8 mouse cellular contexts compared by ENCODE assay signal in the genomic region with DNA sequence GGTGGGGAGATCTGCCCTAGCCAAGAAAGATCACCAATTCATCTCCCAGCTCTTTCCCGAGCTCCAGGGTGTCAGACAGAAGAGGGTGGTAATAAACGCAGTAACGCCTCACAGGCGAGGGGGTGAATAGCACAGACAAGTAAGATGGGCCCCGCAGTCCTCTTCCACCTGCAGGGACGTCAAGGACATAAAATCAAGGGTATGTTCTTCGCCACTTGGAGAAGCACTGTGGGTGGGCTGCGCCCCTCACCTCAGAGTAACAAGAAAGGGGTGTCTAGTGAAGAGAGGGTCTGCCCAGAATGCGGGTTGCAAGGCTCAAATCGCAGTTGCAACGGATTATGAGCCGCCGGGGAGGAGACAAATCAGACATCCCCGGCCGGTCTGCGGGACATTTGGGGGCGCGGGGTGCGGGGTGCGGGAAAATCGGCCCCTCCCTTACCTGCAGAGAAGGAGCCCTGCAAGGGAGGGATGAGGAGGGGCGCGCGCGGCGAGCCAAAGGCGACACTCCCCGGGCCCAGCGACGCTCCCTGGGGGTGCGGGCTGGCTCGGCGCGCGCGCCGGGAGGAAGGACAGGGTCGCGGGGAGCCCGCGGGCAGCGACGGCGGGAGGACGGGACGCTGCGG. TPM values are rescaled to one million over a fixed set of nuclear protein-coding genes. Genes with fewer than 3 reads are reported as not detected.
DNase-seq lines count a peak whose midpoint lies in the region; ATAC-seq and TF ChIP-seq lines count a peak whose summit lies in the region.

No protein-coding gene starts in this region.

- H3K4me1 ChIP-seq in E14TG2a.4 (replicated peaks; ENCODE audit: low read depth, low read length), result peaks cover 59% of the 10 kb centered on the region
- H3K4me1 ChIP-seq in embryonic facial prominence, embryonic 10.5 days, result peaks cover 62% of the 10 kb centered on the region
- peaks cover 40% of the 10 kb centered on the region for H3K4me1 ChIP-seq in hindbrain, postnatal 0 days (ENCODE audit: insufficient read depth, low read length)
- peaks cover 60% of the 10 kb centered on the region for H3K4me1 ChIP-seq in megakaryocyte, embryonic 14.5 days

- H3K9me3 ChIP-seq in E14TG2a.4 (ENCODE audit: low read length), result no peaks in the 10 kb centered on the region
- H3K9me3 ChIP-seq in embryonic facial prominence, embryonic 10.5 days, result no peaks in the 10 kb centered on the region
- no peaks in the 10 kb centered on the region for H3K9me3 ChIP-seq in hindbrain, postnatal 0 days (ENCODE audit: low read length)
- H3K9me3 ChIP-seq in megakaryocyte, embryonic 14.5 days, result no peaks in the 10 kb centered on the region

- H3K27me3 ChIP-seq in E14TG2a.4 (ENCODE audit: insufficient read depth, low read length), result peaks cover 28% of the 10 kb centered on the region
- peaks cover 47% of the 10 kb centered on the region for H3K27me3 ChIP-seq in embryonic facial prominence, embryonic 10.5 days (replicated peaks; ENCODE audit: low read depth, poor library complexity, severe bottlenecking)
- no peaks in the 10 kb centered on the region for H3K27me3 ChIP-seq in hindbrain, postnatal 0 days (ENCODE audit: insufficient read depth, low read length)
- no peaks in the 10 kb centered on the region for H3K27me3 ChIP-seq in megakaryocyte, embryonic 14.5 days (replicated peaks)

- peak; percentile 46 for ATAC-seq in hindbrain, postnatal 0 days

- H3K9ac ChIP-seq in hindbrain, postnatal 0 days (replicated peaks; ENCODE audit: low read length), result peak overlapping the region; percentile 95

- peak; percentile 39 for DNase-seq in kidney, adult 18-20 months
- no peak for DNase-seq in kidney, postnatal 25 days
- peak; percentile 49 for DNase-seq in embryonic facial prominence, embryonic 10.5 days (ENCODE audit: low spot score)
- DNase-seq in hindbrain, postnatal 0 days (ENCODE audit: low spot score), result peak; percentile 57
- DNase-seq in urinary bladder, postnatal 36 days (ENCODE audit: low spot score in 2 of 2), result no peak
- DNase-seq in layer of hippocampus, adult 9-11 months, result no peak

- peak overlapping the region; percentile 78 for H3K4me2 ChIP-seq in hindbrain, postnatal 0 days (ENCODE audit: low read depth, low read length)

- no peak for TF ChIP-seq CTCF in E14TG2a.4 (conservative IDR thresholded peaks at IDR 0.05; ENCODE audit: low read length)
- TF ChIP-seq CTCF in hindbrain, postnatal 0 days (IDR thresholded peaks at IDR 0.05; ENCODE audit: low read depth), result no peak; the same call in 1 of the 2 replicates

- no peaks in the 10 kb centered on the region for H3K36me3 ChIP-seq in E14TG2a.4 (ENCODE audit: insufficient read depth, low read length)
- H3K36me3 ChIP-seq in embryonic facial prominence, embryonic 10.5 days (replicated peaks), result 0 out of 2 replicates have a peak, but pooled peaks cover 3% of the 10 kb centered on the region
- no peaks in the 10 kb centered on the region for H3K36me3 ChIP-seq in hindbrain, postnatal 0 days (ENCODE audit: insufficient read depth, low read length)
- peaks cover 43% of the 10 kb centered on the region for H3K36me3 ChIP-seq in megakaryocyte, embryonic 14.5 days (replicated peaks; ENCODE audit: low read length)

- WGBS in embryonic facial prominence, embryonic 10.5 days, result under 1% methylated on average over 47 of the region's 47 CpGs
- WGBS in hindbrain, postnatal 0 days, result 2% methylated on average over 39 of the region's 47 CpGs

- H3K4me3 ChIP-seq in E14TG2a.4 (replicated peaks; ENCODE audit: low read length), result peak overlapping the region; percentile 86
- peak overlapping the region; percentile 91 for H3K4me3 ChIP-seq in embryonic facial prominence, embryonic 10.5 days
- peak overlapping the region; percentile 79 for H3K4me3 ChIP-seq in hindbrain, postnatal 0 days (ENCODE audit: low read length)
- H3K4me3 ChIP-seq in megakaryocyte, embryonic 14.5 days (replicated peaks), result peak overlapping the region; percentile 98

- peak overlapping the region; percentile 92 for H3K27ac ChIP-seq in embryonic facial prominence, embryonic 10.5 days (replicated peaks)
- H3K27ac ChIP-seq in hindbrain, postnatal 0 days, result peak overlapping the region; percentile 89

RNA-seq across cellular contexts. Expression of a gene that starts 0.5 kb away (rescaled TPM):
- 49.6 and 52.9 TPM in 2 replicates for polyA plus RNA-seq in embryonic facial prominence, embryonic 10.5 days (2016; fragmentation: Nextera tagmentation; extraction: Ambion mirVana)
- total RNA-seq in hindbrain, postnatal 0 days (2014; rRNA removed), result 212 and 350 TPM in 2 replicates
- 61.2 and 61.9 TPM in 2 replicates for polyA plus RNA-seq in hindbrain, postnatal 0 days (2015; fragmentation: Nextera tagmentation; extraction: Ambion mirVana)
- 384 and 644 TPM in 2 replicates for polyA plus RNA-seq in megakaryocyte, embryonic 14.5 days (2012; ENCODE audit: insufficient read depth, low replicate concordance)

RNA-seq across cellular contexts. Expression of a gene that starts 19.2 kb away (rescaled TPM):
- polyA plus RNA-seq in embryonic facial prominence, embryonic 10.5 days (2016; fragmentation: Nextera tagmentation; extraction: Ambion mirVana), result 30.1 and 32.4 TPM in 2 replicates
- total RNA-seq in hindbrain, postnatal 0 days (2014; rRNA removed), result 2.3 and 2.4 TPM in 2 replicates
- polyA plus RNA-seq in hindbrain, postnatal 0 days (2015; fragmentation: Nextera tagmentation; extraction: Ambion mirVana), result 2.1 and 2.3 TPM in 2 replicates
- polyA plus RNA-seq in megakaryocyte, embryonic 14.5 days (2012; ENCODE audit: insufficient read depth, low replicate concordance), result 2.6 and 4.2 TPM in 2 replicates

RNA-seq across cellular contexts. Expression of a gene that starts 39.1 kb away (rescaled TPM):
- polyA plus RNA-seq in embryonic facial prominence, embryonic 10.5 days (2016; fragmentation: Nextera tagmentation; extraction: Ambion mirVana), result 0.09 and 0.10 TPM in 2 replicates
- total RNA-seq in hindbrain, postnatal 0 days (2014; rRNA removed), result 2.2 and 2.6 TPM in 2 replicates
- 0.29 and 0.41 TPM in 2 replicates for polyA plus RNA-seq in hindbrain, postnatal 0 days (2015; fragmentation: Nextera tagmentation; extraction: Ambion mirVana)
- polyA plus RNA-seq in megakaryocyte, embryonic 14.5 days (2012; ENCODE audit: insufficient read depth, low replicate concordance), result not detected in 2 replicates

RNA-seq across cellular contexts. Expression of a gene that starts 40.0 kb away (rescaled TPM):
- polyA plus RNA-seq in embryonic facial prominence, embryonic 10.5 days (2016; fragmentation: Nextera tagmentation; extraction: Ambion mirVana), result 38.2 and 39.6 TPM in 2 replicates
- 67.5 and 70.1 TPM in 2 replicates for total RNA-seq in hindbrain, postnatal 0 days (2014; rRNA removed)
- polyA plus RNA-seq in hindbrain, postnatal 0 days (2015; fragmentation: Nextera tagmentation; extraction: Ambion mirVana), result 43.8 and 46.2 TPM in 2 replicates
- 32.9 and 73.3 TPM in 2 replicates for polyA plus RNA-seq in megakaryocyte, embryonic 14.5 days (2012; ENCODE audit: insufficient read depth, low replicate concordance)

RNA-seq across cellular contexts. Expression of a gene that starts 44.3 kb away (rescaled TPM):
- 145 and 155 TPM in 2 replicates for polyA plus RNA-seq in embryonic facial prominence, embryonic 10.5 days (2016; fragmentation: Nextera tagmentation; extraction: Ambion mirVana)
- 65.7 and 167 TPM in 2 replicates for total RNA-seq in hindbrain, postnatal 0 days (2014; rRNA removed)
- polyA plus RNA-seq in hindbrain, postnatal 0 days (2015; fragmentation: Nextera tagmentation; extraction: Ambion mirVana), result 147 and 153 TPM in 2 replicates
- polyA plus RNA-seq in megakaryocyte, embryonic 14.5 days (2012; ENCODE audit: insufficient read depth, low replicate concordance), result 36.7 and 120 TPM in 2 replicates

Comparison
In these comparisons a context has a peak if more than half of its experiments do, and no peak if none do; other contexts are left out.
1. DNase-seq: peak in kidney, adult 18-20 months (single experiment), embryonic facial prominence, embryonic 10.5 days (single experiment) and hindbrain, postnatal 0 days (single experiment); none in kidney, postnatal 25 days (0 of 2), urinary bladder, postnatal 36 days (0 of 2) and layer of hippocampus, adult 9-11 months (single experiment).
2. Peak in every context shown above with its lines, with median percentiles within 50 percentile points of each other: H3K4me3 ChIP-seq.